Mouse (Mus musculus) layer of hippocampus, adult 11-12 months (tissue): ENCODE results near the gene Dapk1.
A peak's percentile ranks its signal among the peaks of the same experiment; 100 is the strongest.

Experiments used
- DNase-seq: peaks from one replicate; pipeline ENCODE4 v3.0.0; 2022; ENCODE audit warnings: low spot score

Gene Dapk1

GRCm38 (mm10) chr13:60664816-60665215, 63.1 kb downstream of the Dapk1 start:
- no peak for DNase-seq

DNA sequence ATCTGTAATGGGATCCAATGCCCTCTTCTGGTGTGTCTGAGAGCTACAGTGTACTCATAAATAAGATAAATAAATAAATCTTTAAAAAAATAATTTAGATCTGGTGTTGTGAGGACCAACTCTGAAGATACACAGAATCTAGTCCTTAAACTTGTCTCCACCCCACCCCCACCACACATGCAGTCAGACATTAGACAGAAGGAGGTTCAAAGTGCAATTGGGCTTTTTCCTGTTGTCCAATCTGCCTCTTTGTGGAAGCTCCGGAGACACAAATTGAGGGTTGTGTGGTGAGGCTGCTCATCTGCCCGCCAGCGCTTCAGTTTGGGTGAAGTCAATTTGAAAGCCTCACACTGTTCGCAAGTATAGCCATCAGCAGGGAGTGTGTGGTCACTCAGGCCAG, 63.7 kb downstream of the Dapk1 start:
- DNase-seq: no peak

- DNase-seq: no peak
Observed at GRCm38 (mm10) chr13:60668036-60668435, 66.3 kb downstream of the Dapk1 start.

DNA sequence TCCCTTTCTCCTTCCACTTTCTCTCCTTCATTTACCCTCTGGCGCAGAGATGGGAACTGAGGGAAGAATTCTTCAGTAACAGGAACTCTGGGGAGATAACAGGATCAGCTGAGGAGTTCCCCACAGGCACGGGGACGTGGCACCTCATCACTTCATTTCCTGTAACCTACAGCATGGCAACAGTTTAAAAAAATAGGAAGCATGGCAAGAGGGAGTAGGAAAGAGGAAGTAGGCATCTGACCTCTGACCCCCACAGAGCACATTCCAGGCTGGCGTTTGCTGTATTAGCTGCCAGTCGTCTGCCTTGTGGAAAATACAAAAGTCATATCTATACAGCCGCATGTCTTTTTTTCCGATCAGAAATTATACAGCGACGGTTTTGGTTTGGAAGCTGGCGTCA, 68.9 kb downstream of the Dapk1 start:
- DNase-seq: no peak

GRCm38 (mm10) chr13:60671235-60671634, 69.5 kb downstream of the Dapk1 start:
- no peak for DNase-seq

DNA sequence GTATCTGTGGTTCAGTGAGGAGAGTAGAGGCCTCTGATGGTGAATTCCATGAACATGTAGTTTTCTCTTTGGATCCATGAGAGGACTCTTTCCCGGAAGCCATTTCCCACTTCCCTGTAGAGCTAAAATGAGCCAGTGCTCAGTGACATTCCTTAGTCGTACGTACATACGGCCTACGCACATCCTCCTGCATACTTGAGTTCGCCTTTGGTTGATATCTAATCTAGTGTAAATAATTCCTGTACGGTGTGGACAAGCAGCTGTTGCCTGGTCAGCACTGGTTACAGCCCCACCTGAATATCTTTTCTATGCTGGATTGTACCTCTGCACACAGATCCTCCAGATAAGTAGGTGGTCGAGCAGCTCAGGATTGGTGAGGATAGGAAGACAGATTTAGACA, 70.5 kb downstream of the Dapk1 start:
- no peak for DNase-seq

- DNase-seq: no peak
Observed at GRCm38 (mm10) chr13:60672882-60673675, 71.3 kb downstream of the Dapk1 start.

DNA sequence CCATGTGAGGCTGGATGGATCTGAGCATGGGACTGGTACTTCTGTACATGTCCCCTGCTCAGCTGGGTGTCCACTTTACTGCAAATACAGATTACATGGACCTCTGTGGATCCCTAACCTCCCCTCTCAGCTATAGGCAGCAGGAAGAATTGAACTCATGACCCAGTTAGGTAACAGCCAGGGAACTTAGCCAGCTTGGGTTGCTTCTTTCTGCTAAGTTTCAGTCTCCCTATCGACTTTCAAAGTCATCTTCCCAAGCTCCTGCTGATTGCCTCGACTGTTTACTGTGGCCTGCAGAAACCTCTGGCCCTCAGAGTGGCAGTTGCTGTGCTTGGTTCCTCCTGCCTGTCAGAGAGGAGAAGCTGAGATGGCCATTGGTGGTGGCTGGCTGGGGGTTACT, 72.6 kb downstream of the Dapk1 start:
- no peak for DNase-seq

DNA sequence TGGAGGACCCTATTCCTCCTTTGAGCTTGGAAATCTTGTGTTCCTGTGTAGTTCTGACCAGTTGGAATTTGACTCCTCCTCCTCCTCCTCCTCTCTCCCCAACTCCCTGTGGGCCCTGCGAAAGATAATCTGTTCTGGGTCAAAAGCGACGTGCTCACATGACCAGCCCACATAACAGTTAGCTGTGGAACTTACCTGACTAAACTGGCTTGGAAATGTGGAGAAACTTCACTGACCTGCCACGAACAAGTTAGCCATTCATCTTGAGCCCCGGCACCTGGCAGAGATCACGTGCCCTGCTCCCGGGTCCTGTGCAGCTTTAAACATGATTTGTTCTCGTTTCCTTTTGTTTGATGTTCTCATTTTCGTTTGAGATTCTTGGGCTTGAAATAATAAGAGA, 73.2 kb downstream of the Dapk1 start:
- DNase-seq: no peak

DNA sequence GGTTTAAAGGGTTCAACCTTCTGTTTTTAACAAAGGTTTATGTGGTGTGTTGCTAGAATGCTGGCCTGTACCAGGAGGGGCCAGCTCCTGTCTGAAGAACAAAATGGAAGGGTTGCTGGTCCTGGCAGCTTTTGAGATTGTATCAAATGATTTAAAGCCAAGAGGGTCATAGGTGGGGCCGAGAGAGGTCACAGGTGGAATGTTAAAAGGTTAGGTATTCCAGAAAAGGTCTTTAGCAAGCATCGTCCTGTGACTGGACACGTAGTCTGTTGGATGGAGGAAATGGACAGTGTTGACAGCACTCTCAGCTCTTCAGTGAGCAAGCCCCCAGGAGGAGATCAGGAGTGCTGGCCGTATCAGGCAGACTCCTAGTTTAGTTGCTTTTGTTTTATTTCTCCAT, 73.7 kb downstream of the Dapk1 start:
- DNase-seq: no peak

- no peak for DNase-seq
Observed at GRCm38 (mm10) chr13:60678912-60679311, 77.2 kb downstream of the Dapk1 start.

GRCm38 (mm10) chr13:60682714-60683695, 81.3 kb downstream of the Dapk1 start:
- DNase-seq: no peak

GRCm38 (mm10) chr13:60684050-60684760, 82.5 kb downstream of the Dapk1 start:
- no peak for DNase-seq

- DNase-seq: no peak
Observed at GRCm38 (mm10) chr13:60684806-60685205, 83.1 kb downstream of the Dapk1 start.

DNA sequence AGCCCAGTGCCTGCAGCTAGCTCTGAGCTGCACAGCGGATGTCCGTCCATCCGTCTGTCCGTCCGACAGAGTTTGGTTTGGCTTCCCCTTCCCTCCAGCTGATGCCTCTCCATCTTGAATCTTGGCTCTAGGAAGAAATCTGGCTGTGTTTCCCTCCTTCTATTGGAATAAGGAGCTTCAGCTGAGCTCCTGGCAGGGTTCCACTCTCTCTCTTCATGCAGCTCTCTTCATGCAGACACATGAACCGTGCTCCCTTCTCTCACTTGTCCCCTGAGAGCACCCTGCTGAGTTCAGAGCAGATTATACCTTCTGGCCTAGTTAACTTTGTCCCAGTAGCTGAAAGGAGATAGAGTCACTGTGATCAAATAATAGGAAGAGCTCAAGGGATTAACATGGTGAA, 83.5 kb downstream of the Dapk1 start:
- no peak for DNase-seq

DNA sequence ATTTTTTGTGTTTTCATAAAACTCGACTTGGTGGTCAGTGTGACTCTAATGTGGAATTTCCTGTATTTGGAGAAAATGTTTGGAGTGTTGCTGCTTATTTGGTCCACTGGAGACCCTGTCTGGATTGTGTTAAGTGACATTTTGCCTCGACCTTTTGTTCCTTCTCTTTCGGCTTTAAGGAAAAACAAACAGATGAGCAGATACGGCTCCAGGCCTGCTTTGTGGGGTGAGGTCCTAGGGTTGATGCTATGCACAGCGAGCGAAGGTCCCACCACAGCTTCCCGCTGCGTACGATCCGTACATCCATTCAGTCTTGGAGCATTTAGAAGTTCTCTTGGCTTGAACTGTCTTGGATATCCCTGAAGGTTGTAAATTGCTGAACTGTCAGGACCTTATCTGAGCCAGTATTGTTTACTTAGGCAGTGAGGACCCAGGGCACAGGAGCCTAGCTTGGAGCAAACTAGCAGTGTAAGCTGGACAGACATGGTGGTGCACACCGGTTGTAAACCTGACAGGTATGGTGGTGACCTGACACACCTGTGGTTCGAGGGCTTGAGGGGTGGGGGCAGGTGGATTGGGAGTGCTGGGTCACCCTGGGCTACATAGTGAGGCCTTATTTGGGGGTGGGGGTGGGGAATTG, 84.4 kb downstream of the Dapk1 start:
- no peak for DNase-seq

DNA sequence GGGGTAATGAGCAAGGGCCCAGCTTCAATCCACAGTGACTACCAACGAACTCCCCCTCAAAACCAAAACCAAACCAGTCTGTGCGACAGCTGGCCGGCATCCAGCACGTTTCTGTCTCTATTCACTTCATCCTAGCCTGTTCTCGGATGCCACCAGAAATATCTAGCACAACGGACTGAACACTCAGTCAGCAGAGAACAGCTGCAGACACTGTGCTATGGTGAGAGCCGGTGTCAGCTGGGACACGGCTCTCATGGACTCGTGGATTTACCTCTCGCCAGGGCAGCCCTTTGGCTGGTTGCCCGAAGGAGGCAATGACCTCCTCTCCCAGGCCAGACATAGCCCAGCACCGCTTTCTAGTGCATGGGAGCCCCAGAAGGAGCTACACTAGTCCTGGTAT, 85.2 kb downstream of the Dapk1 start:
- peak; percentile 74 for DNase-seq

DNA sequence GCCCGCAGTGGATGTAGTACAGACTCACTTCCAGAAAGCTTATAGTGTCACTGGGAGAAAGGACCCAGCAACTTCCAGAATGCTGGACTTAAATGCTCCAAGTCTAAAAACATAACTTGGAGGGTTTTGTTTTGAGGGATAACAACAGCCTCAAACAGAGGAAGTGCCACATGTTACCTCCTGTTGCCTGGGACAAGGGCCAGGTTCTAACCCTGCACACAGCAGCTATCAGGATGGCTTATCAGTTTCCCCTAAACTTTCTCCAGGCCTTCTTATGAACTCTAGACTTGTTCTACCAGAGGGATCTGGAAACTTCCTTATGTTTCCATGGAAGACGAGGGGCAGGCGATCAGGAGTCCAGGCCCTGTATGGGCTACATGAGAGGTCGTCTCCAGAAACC, 85.7 kb downstream of the Dapk1 start:
- DNase-seq: no peak

DNA sequence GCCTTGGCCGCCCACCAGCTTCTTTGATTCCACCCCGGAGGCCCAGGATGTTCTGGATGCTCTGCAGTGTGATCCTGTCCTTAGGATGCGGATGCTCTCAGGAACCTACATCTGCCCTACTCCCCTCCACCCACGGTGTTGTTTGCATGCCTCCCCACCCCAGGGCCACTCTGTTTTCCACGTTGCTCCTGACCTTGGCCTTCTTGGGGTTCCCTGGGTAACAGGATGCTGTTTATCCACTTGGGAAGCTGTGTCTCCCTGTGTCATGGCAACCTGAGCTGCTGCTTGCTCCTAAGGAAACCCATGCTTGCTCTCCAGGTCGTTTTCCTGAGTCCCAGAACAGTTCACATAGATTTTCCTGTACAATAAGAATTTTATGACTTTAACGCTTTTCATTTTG, 86.1 kb downstream of the Dapk1 start:
- DNase-seq: no peak

DNA sequence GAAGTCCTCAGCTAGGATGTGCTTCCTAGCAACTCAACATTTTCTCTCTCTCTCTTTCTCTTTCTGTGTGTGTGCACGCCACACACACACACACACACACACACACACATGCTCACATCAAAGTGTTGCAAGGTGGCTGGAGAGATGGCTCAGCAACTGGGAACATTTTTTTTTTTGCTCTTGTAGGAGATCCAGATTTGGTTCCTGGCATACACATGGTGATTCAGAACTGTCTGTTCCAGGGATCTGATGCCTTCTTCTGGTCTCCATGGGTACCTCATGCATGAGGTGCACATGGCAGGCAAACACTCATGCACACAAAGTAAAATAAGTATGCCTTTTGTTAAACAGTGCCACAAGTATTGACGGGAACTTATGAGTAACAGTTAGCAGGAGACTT, 89.2 kb downstream of the Dapk1 start:
- DNase-seq: no peak

DNA sequence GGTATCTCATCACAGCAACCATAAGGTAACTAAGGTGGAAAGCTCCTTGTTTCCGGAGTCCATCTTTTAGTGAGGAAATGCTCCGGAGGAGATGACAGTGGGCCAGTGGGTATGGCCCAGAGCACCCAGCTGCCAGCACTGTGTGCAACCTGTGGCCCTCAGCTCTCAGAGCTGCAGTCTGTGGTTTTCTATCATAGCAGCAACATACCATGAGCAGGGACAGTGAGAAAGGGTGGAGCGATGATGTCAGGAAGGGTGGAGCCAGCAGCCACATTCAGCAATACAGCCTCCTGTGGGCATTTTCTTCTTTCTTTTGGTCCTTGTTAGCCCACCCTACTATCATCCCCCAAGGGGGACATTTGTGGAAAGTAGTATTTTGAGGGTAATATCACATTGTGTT, 90.2 kb downstream of the Dapk1 start:
- DNase-seq: no peak
